Mouse (Mus musculus) kidney, adult 2 months (tissue): ENCODE results near the gene Alms1. TPM values are rescaled to one million over a fixed set of nuclear protein-coding genes. Genes with fewer than 3 reads are reported as not detected.
A peak's percentile ranks its signal among the peaks of the same experiment; 100 is the strongest.
"Not testable (repeated sequence)": the region's sequence is repeated elsewhere in the genome, so short reads cannot be mapped to it uniquely, and the experiment has no call there.

Experiments
- DNase-seq: peaks from one replicate; pipeline ENCODE4 v3.0.0; 2021
- H3K27ac ChIP-seq: fragments of 200-500 bp; 2 replicates; pipeline ENCODE4 v1.5.1; 2012; ENCODE audit warnings: low read depth, low read length, control low read depth, inconsistent platforms; ENCODE audit not compliant: insufficient read depth
- H3K27me3 ChIP-seq: fragments of 200-500 bp; replicated peaks from 2 replicates; pipeline ENCODE4 v1.6.1; 2012; ENCODE audit warnings: mild to moderate bottlenecking, moderate library complexity, low read length, inconsistent platforms; ENCODE audit not compliant: control insufficient read depth, insufficient read depth
- H3K36me3 ChIP-seq: fragments of 200-500 bp; 2 replicates; pipeline ENCODE4 v1.6.1; 2012; ENCODE audit warnings: mild to moderate bottlenecking, moderate library complexity, low read length, inconsistent platforms; ENCODE audit not compliant: control insufficient read depth, insufficient read depth
- H3K4me1 ChIP-seq: fragments of 200-500 bp; 2 replicates; pipeline ENCODE4 v1.6.1; 2011; ENCODE audit warnings: low read length; ENCODE audit not compliant: control insufficient read depth, insufficient read depth
- H3K4me3 ChIP-seq: fragments of 200-500 bp; 2 replicates; pipeline ENCODE4 v1.5.1; 2011; ENCODE audit warnings: mild to moderate bottlenecking, low read depth, low read length, control low read depth; ENCODE audit not compliant: insufficient read depth
- CTCF ChIP-seq: fragments of 200-500 bp; conservative IDR thresholded peaks from 2 replicates; pipeline ENCODE4 v1.5.1; 2011; ENCODE audit warnings: low read depth, mild to moderate bottlenecking, control low read depth, low read length, moderate library complexity, mixed read lengths; ENCODE audit not compliant: insufficient read depth, insufficient read length
- POLR2A ChIP-seq: fragments of 200-500 bp; IDR thresholded peaks from one replicate; pipeline ENCODE4 v1.6.1; 2011; ENCODE audit warnings: low read depth, low read length, control low read depth
- WGBS: fragments of 180-500 bp; shearing (Covaris S2); methylation state at CpG from one replicate; pipeline ENCODE4 v1.1.7; 2018; 5-methylcytosine and 5-hydroxymethylcytosine counted together
- polyA plus RNA-seq: library from polyadenylated mRNA; depleted of rRNA; stranded (reverse); fragments of >200 nt; gene quantifications from 2 replicates; pipeline ENCODE4 v1.2.3, GENCODE M21; 2012

The Alms1 gene
- polyA plus RNA-seq, 1 experiment, result 0.63 TPM

- DNase-seq, result no peak
- Histone ChIP-seq H3K4me1 (no peaks in the 10 kb centered on the region), H3K36me3 (no peaks in the 10 kb centered on the region; the same call in 1 of the 2 replicates), H3K4me3 (no peak overlapping the region), H3K27ac (no peak overlapping the region), H3K27me3 (no peaks in the 10 kb centered on the region)
- no peak for TF ChIP-seq POLR2A
- TF ChIP-seq CTCF, result no peak
- WGBS, result 100% methylated on average over 1 of the region's 1 CpGs
Measured at GRCm38 (mm10) chr6:85610511-85610910, 23.2 kb downstream of the Alms1 start.

- peaks cover 1% of the 10 kb centered on the region; the same call in 1 of the 2 replicates for H3K36me3 ChIP-seq
Measured at GRCm38 (mm10) chr6:85620826-85621225, 33.5 kb downstream of the Alms1 start.

GRCm38 (mm10) chr6:85621600-85621999 lies 34.3 kb downstream of the Alms1 start:
- H3K4me1 ChIP-seq, result no peaks in the 10 kb centered on the region
- no peaks in the 10 kb centered on the region for H3K27me3 ChIP-seq
- H3K27ac ChIP-seq, result no peak overlapping the region
- no peak for DNase-seq
- no peak overlapping the region for H3K4me3 ChIP-seq
- WGBS, result 87% methylated on average over 5 of the region's 5 CpGs
- peaks cover 1% of the 10 kb centered on the region; the same call in 1 of the 2 replicates for H3K36me3 ChIP-seq
- TF ChIP-seq POLR2A (no peak), CTCF (no peak)

More at GRCm38 (mm10) chr6:85620826-85621225, 33.5 kb downstream of the Alms1 start:
- H3K27me3 ChIP-seq, result no peaks in the 10 kb centered on the region
- 92% methylated on average over 4 of the region's 4 CpGs for WGBS
- no peaks in the 10 kb centered on the region for H3K4me1 ChIP-seq
- H3K27ac ChIP-seq, result no peak overlapping the region
- H3K4me3 ChIP-seq, result no peak overlapping the region
- no peak for TF ChIP-seq CTCF
- TF ChIP-seq POLR2A, result no peak
- no peak for DNase-seq

- no peak overlapping the region for H3K4me3 ChIP-seq
- 93% methylated on average over 4 of the region's 4 CpGs for WGBS
- no peak overlapping the region for H3K27ac ChIP-seq
- 0 out of 2 replicates have a peak, but pooled peaks cover 1% of the 10 kb centered on the region for H3K36me3 ChIP-seq
- H3K4me1 ChIP-seq, result no peaks in the 10 kb centered on the region
- DNase-seq, result no peak
- no peaks in the 10 kb centered on the region for H3K27me3 ChIP-seq
- no peak for TF ChIP-seq POLR2A
- no peak for TF ChIP-seq CTCF
Measured at GRCm38 (mm10) chr6:85624511-85624910, 37.2 kb downstream of the Alms1 start.

- no peak for DNase-seq
- TF ChIP-seq CTCF (no peak), POLR2A (no peak)
- Histone ChIP-seq H3K4me3 (no peak overlapping the region), H3K27me3 (no peaks in the 10 kb centered on the region), H3K27ac (no peak overlapping the region), H3K36me3 (no peaks in the 10 kb centered on the region), H3K4me1 (no peaks in the 10 kb centered on the region)
- WGBS, result 54% methylated on average over 8 of the region's 8 CpGs
Measured at GRCm38 (mm10) chr6:85633165-85633564, 45.8 kb downstream of the Alms1 start.

- H3K36me3 ChIP-seq, result no peaks in the 10 kb centered on the region
- peak; percentile 11 for DNase-seq
- WGBS, result 97% methylated on average over 2 of the region's 2 CpGs
Measured at GRCm38 (mm10) chr6:85653244-85653643, 65.9 kb downstream of the Alms1 start.

GRCm38 (mm10) chr6:85701943-85702342 lies 114.6 kb downstream of the Alms1 start:
- not testable (repeated sequence) for H3K36me3 ChIP-seq, H3K4me1 ChIP-seq, H3K4me3 ChIP-seq, H3K27me3 ChIP-seq
- DNase-seq, result peak; percentile 88
- peak overlapping the region; percentile 24; the same call in 1 of the 2 replicates for H3K27ac ChIP-seq
- whole genome bisulfite sequencing, result 24% methylated on average over 2 of the region's 4 CpGs

More at GRCm38 (mm10) chr6:85653244-85653643, 65.9 kb downstream of the Alms1 start:
- TF ChIP-seq POLR2A (no peak), CTCF (no peak)
- H3K4me3 ChIP-seq, result no peak overlapping the region
- H3K27ac ChIP-seq, result no peak overlapping the region
- H3K4me1 ChIP-seq, result no peaks in the 10 kb centered on the region
- H3K27me3 ChIP-seq, result no peaks in the 10 kb centered on the region

- H3K4me1 ChIP-seq, H3K27ac ChIP-seq, H3K4me3 ChIP-seq, H3K36me3 ChIP-seq, H3K27me3 ChIP-seq: not testable (repeated sequence)
- 67% methylated on average over 5 of the region's 5 CpGs for WGBS
- peak; percentile 13 for DNase-seq
Measured at GRCm38 (mm10) chr6:85709206-85709605, 121.9 kb downstream of the Alms1 start.

- 27% methylated on average over 1 of the region's 1 CpGs for WGBS
- H3K27ac ChIP-seq, DNase-seq, H3K36me3 ChIP-seq, H3K27me3 ChIP-seq, H3K4me3 ChIP-seq, H3K4me1 ChIP-seq: not testable (repeated sequence)
Measured at GRCm38 (mm10) chr6:85709607-85710006, 122.3 kb downstream of the Alms1 start.
